Mouse (Mus musculus) midbrain, embryonic 14.5 days (tissue): ENCODE measurements around the gene Actc1. TPM values are rescaled to one million over a fixed set of nuclear protein-coding genes. Genes with fewer than 3 reads are reported as not detected.
A peak's percentile ranks its signal among the peaks of the same experiment; 100 is the strongest.

Experiments used
- ATAC-seq: fragments of 200-750 bp; cut with Nextera tagmentation; 2 replicates; pipeline ENCODE4 v1.8.0; 2017; ENCODE audit warnings: moderate number of reproducible peaks, moderate library complexity; ENCODE audit not compliant: low FRiP score, low TSS enrichment
- DNase-seq: peaks from one replicate; pipeline ENCODE4 v3.0.0-alpha.2; 2015
- H3K27ac ChIP-seq: fragments of 300-500 bp; sonication (generic); replicated peaks from 2 replicates; pipeline ENCODE4 v1.5.1; 2014; ENCODE audit warnings: mild to moderate bottlenecking, low read depth, low read length, moderate library complexity
- H3K27me3 ChIP-seq: fragments of 300-500 bp; sonication (generic); 2 replicates; pipeline ENCODE4 v1.6.1; 2014; ENCODE audit warnings: low read length, control low read depth, mixed read lengths; ENCODE audit not compliant: control insufficient read depth, insufficient read depth
- H3K36me3 ChIP-seq: fragments of 300-500 bp; sonication (generic); 2 replicates; pipeline ENCODE4 v1.6.1; 2014; ENCODE audit warnings: low read length, control low read depth; ENCODE audit not compliant: control insufficient read depth, insufficient read depth
- H3K4me1 ChIP-seq: fragments of 300-500 bp; sonication (generic); 2 replicates; pipeline ENCODE4 v1.6.1; 2014; ENCODE audit warnings: mild to moderate bottlenecking, antibody characterized with exemption, low read length, control low read depth; ENCODE audit not compliant: control insufficient read depth, insufficient read depth
- H3K4me2 ChIP-seq: fragments of 300-500 bp; sonication (generic); 2 replicates; pipeline ENCODE4 v1.6.1; 2014; ENCODE audit warnings: mild to moderate bottlenecking, low read length, moderate library complexity
- H3K4me3 ChIP-seq: fragments of 300-500 bp; sonication (generic); replicated peaks from 2 replicates; pipeline ENCODE4 v1.5.1; 2014; ENCODE audit warnings: low read depth, low read length
- H3K9ac ChIP-seq: fragments of 300-500 bp; sonication (generic); replicated peaks from 2 replicates; pipeline ENCODE4 v1.6.1; 2014; ENCODE audit warnings: mild to moderate bottlenecking, low read length, moderate library complexity
- H3K9me3 ChIP-seq: fragments of 300-500 bp; sonication (generic); 2 replicates; pipeline ENCODE4 v1.6.1; 2016; ENCODE audit warnings: low read length, control low read depth, mixed read lengths; ENCODE audit not compliant: control insufficient read depth
- WGBS: fragments of 180-500 bp; shearing (Covaris S2); extraction: QIAGEN DNeasy Blood & Tissue Kit; methylation state at CpG from one replicate; pipeline ENCODE4 v1.1.7; 2014; 5-methylcytosine and 5-hydroxymethylcytosine counted together
- polyA plus RNA-seq: library from polyadenylated mRNA; unstranded; fragments of >200 nt; fragmentation: Nextera tagmentation; extraction: Ambion mirVana; gene quantifications from 2 replicates; pipeline ENCODE4 v1.2.1, GENCODE M21; 2014

Gene Actc1
- polyA plus RNA-seq, 1 experiment from 2014 or later: 0.89 TPM

DNA sequence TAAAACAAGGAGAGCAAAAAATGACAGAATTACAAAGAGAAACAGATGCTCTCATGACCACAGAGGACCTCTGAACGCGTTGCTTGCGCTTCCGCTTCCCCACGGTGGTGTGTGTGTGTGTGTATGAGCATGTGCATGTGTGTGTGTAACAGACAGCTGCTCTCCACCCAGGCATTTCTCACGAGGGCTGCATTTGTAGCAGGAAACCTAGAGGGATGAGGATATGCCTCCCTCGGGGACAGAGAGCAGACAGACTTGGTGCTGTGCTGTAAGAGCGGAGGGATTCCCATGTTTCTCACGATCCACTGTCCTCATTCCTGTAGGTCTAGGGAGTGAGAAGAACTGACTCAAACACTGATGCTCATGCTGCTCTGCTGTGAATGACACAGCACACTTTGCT lies 40.2 kb upstream of the Actc1 start:
- no peak overlapping the region for H3K4me2 ChIP-seq
- no peak overlapping the region for H3K9ac ChIP-seq
- no peaks in the 10 kb centered on the region for H3K27me3 ChIP-seq
- DNase-seq (peak; percentile 11), ATAC-seq (no peak)
- H3K27ac ChIP-seq: no peak overlapping the region
- no peak overlapping the region for H3K4me3 ChIP-seq
- H3K4me1 ChIP-seq: no peaks in the 10 kb centered on the region
- WGBS: 68% methylated on average over 9 of the region's 9 CpGs
- H3K36me3 ChIP-seq: no peaks in the 10 kb centered on the region
- no peaks in the 10 kb centered on the region for H3K9me3 ChIP-seq

DNA sequence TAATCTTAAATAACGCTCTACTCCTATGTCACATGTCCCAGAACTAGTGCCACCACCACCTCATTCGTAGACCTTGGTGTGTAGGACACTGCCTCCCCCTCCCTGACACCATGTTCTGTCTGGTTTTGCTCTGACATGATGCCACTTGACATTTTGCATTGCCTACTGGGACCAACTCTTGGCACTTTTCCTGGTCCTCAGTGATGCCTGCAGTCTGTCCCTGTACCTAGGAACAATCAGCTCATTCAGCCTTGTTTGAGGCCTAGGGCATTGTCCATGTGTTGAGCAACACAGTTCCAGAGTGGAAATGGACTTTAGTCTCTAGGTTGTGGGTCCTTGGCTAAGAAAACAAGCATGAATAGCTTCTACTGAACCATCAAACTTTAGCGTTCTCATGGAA lies 36.5 kb upstream of the Actc1 start:
- no peaks in the 10 kb centered on the region for H3K9me3 ChIP-seq
- no peak overlapping the region for H3K27ac ChIP-seq
- no peaks in the 10 kb centered on the region for H3K4me1 ChIP-seq
- no peaks in the 10 kb centered on the region for H3K36me3 ChIP-seq
- WGBS: 89% methylated on average over 3 of the region's 3 CpGs
- H3K4me3 ChIP-seq: no peak overlapping the region
- H3K9ac ChIP-seq: no peak overlapping the region
- DNase-seq (no peak), ATAC-seq (no peak)
- H3K4me2 ChIP-seq: no peak overlapping the region
- H3K27me3 ChIP-seq: no peaks in the 10 kb centered on the region

DNA sequence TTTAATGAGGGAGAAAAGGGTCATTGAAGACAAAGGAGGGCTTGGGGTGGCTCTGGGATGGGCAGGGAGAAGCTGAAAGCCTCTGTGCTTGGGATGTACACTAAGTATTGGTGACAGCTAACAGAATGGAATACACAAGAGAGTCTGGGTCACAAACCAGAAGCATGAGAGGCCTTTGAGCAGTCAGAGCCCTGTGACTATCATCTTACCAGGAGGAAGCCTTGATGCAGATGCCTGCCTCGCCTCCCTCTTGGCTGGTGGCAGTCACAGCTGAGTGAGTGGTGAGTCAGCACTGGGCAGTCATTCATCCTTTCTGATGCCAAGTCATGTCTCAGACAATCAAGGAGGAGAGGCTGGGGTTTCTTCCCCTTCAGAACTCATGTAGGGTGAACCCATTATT lies 33.9 kb upstream of the Actc1 start:
- 75% methylated on average over 1 of the region's 1 CpGs for WGBS
- no peaks in the 10 kb centered on the region for H3K4me1 ChIP-seq
- no peak overlapping the region for H3K4me3 ChIP-seq
- no peak overlapping the region for H3K4me2 ChIP-seq
- no peaks in the 10 kb centered on the region for H3K27me3 ChIP-seq
- H3K9me3 ChIP-seq: no peaks in the 10 kb centered on the region
- no peak for DNase-seq
- no peak for ATAC-seq
- H3K36me3 ChIP-seq: no peaks in the 10 kb centered on the region
- no peak overlapping the region for H3K9ac ChIP-seq
- no peak overlapping the region for H3K27ac ChIP-seq

DNA sequence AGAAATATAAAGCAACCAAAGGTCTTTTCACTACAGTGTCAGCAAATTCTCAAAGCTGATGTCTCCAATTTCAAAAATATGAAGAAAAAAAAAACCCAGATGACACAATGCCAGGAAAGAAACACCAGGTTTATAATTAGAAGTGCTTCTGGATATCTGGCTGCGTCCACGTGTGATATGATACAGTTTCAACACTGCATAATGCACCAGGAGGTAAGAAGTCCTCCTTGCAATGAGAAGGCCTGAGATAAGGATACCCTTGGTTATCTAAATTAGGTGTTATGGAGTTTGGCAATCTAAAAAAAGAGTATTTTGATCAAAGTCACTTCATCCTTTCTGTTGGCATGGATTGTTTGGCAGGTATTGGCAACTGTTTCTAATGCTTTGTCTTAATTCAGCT lies 18.5 kb upstream of the Actc1 start:
- WGBS: 92% methylated on average over 2 of the region's 2 CpGs
- ATAC-seq: no peak
- no peaks in the 10 kb centered on the region for H3K4me1 ChIP-seq

DNA sequence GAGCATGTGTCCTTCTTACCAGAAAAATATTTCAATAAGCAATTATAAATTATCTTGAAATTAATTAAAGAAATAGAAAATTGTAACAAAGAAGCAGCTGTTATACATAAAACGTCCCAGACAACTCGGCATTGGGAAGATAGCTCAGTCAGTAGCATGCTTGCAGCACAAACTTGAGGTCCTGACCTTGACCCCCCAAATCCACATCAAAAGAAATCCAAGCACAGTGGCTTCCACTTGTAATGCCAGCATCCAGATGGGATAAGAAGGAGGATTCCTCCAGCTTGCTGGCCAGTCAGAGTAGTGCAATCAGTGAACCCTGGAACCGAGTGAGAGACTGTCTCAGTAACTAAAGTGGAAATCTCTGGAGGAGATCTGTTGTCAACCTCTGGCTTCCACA lies 12.9 kb upstream of the Actc1 start:
- H3K36me3 ChIP-seq: no peaks in the 10 kb centered on the region
- H3K4me2 ChIP-seq: no peak overlapping the region
- H3K4me3 ChIP-seq: no peak overlapping the region
- ATAC-seq (no peak), DNase-seq (no peak)
- no peak overlapping the region for H3K9ac ChIP-seq
- no peak overlapping the region for H3K27ac ChIP-seq
- 80% methylated on average over 3 of the region's 3 CpGs for WGBS
- H3K27me3 ChIP-seq: no peaks in the 10 kb centered on the region
- no peaks in the 10 kb centered on the region for H3K9me3 ChIP-seq
- H3K4me1 ChIP-seq: no peaks in the 10 kb centered on the region

More for the DNA sequence above, 18.5 kb upstream of the Actc1 start:
- no peaks in the 10 kb centered on the region for H3K27me3 ChIP-seq
- H3K4me2 ChIP-seq: no peak overlapping the region
- no peak overlapping the region for H3K9ac ChIP-seq
- no peak overlapping the region for H3K27ac ChIP-seq
- no peaks in the 10 kb centered on the region for H3K36me3 ChIP-seq
- DNase-seq: no peak
- no peak overlapping the region for H3K4me3 ChIP-seq
- H3K9me3 ChIP-seq: no peaks in the 10 kb centered on the region

DNA sequence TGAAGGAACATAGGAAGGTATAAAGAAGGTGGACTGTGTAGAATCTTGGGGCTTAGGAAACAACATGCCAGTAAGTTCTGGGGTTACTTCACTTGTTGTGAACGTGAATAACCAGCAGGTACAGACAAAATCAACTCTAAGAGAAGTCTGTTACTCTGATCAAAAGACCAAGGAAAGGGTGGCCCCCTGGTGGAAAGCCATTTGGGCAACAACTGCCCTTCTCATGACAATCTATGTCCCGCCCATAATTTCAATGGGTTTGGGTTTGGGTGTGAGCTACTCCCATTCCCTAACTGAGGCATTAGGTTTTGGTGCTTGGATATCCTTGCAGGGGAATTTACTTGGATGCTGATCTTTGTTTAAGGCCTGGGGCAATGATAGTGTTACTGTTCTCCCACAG lies 10.7 kb upstream of the Actc1 start:
- no peaks in the 10 kb centered on the region for H3K27me3 ChIP-seq
- H3K36me3 ChIP-seq: no peaks in the 10 kb centered on the region
- no peak overlapping the region for H3K9ac ChIP-seq
- no peak for ATAC-seq
- DNase-seq: no peak
- no peak overlapping the region for H3K4me3 ChIP-seq
- no peak overlapping the region for H3K4me2 ChIP-seq
- no peak overlapping the region for H3K27ac ChIP-seq
- no peaks in the 10 kb centered on the region for H3K9me3 ChIP-seq
- 75% methylated on average over 2 of the region's 2 CpGs for WGBS
- no peaks in the 10 kb centered on the region for H3K4me1 ChIP-seq

DNA sequence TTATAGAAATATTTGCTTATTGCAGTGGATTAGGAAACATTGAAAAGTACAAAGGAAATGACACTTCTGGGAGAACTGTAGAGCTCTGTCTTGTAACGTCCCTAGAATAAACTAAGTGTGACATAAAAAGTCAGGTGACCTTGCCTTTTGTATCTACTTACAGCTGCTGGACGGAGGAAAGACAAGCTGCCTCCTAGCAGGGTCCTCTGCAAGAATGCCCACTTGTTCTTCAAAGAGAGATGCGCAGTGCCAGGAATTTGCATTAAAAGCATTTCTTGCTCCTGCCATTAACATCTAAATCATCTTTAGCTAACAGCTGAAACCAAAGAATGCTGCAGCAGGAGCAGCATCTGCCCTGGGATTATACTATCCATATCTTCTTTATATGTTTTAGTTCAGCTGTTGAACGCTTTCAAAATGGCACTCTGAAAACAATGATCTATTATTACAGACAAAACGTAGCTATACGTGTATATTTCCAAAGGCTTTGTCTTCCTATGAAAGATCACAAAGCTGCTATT lies 6.8 kb upstream of the Actc1 start:
- ATAC-seq: no peak

DNA sequence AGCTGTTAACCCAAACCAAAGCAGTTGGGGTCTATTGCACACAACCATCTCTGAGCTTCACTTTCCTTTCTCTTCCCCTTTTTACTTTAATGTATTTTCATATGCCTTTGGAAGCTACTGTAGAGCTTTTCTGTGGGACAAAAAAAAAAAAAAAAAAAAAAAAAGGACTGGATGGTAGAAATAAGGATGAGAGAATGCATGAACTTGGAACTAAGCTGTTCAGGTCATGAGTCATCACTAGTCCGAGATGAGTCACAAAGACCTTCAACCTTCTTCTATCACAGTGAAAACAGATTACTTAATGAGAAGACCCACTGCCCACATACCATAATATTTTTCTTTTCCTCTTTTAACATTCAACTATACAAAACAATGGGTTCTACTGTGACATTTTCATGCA lies 6.3 kb upstream of the Actc1 start:
- no peak overlapping the region for H3K4me3 ChIP-seq
- H3K9ac ChIP-seq: no peak overlapping the region
- H3K4me1 ChIP-seq: peaks cover 10% of the 10 kb centered on the region; the same call in 1 of the 2 replicates
- H3K27ac ChIP-seq: no peak overlapping the region
- no peak overlapping the region for H3K4me2 ChIP-seq
- no peaks in the 10 kb centered on the region for H3K9me3 ChIP-seq
- DNase-seq: no peak
- no peaks in the 10 kb centered on the region for H3K27me3 ChIP-seq
- WGBS: 61% methylated on average over 1 of the region's 1 CpGs
- no peak for ATAC-seq
- H3K36me3 ChIP-seq: no peaks in the 10 kb centered on the region

More for the DNA sequence above, 6.8 kb upstream of the Actc1 start:
- H3K27ac ChIP-seq: no peak overlapping the region
- DNase-seq: peak; percentile 5
- H3K9ac ChIP-seq: no peak overlapping the region
- H3K4me2 ChIP-seq: no peak overlapping the region
- H3K4me1 ChIP-seq: peaks cover 10% of the 10 kb centered on the region; the same call in 1 of the 2 replicates
- H3K4me3 ChIP-seq: no peak overlapping the region
- H3K27me3 ChIP-seq: no peaks in the 10 kb centered on the region
- H3K9me3 ChIP-seq: no peaks in the 10 kb centered on the region
- 22% methylated on average over 6 of the region's 6 CpGs for WGBS
- H3K36me3 ChIP-seq: no peaks in the 10 kb centered on the region

DNA sequence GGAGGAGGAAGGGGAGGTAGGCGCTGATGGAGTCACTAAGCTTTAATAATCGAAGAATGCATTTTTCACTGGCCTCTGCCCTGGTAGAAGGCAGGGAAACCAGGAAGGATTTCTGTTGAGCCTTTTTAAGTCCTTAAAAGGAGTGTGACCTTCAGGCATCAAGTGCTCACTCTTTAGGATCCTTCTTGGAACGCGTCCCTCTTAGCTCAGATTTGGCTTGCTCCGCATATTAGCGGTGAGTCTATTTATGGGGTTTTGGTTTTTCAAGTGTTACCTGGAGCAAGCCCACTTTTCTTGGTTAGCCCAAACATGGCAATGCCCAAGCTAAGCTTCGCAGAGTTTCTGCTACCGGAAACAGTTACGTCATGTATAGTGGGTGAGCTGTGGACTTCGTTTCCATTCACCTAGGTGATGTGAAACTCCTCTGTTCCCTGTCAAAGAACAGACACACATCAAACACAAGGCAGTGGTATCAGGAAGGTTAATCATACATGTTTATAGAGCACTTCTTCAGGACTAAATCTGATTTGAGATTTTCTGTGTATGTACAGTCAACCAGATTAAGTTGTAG lies 5.0 kb upstream of the Actc1 start:
- H3K9ac ChIP-seq: no peak overlapping the region
- no peak overlapping the region for H3K4me3 ChIP-seq
- WGBS: 94% methylated on average over 10 of the region's 10 CpGs
- H3K4me2 ChIP-seq: no peak overlapping the region
- no peaks in the 10 kb centered on the region for H3K27me3 ChIP-seq
- H3K36me3 ChIP-seq: no peaks in the 10 kb centered on the region
- H3K27ac ChIP-seq: no peak overlapping the region
- H3K9me3 ChIP-seq: no peaks in the 10 kb centered on the region
- no peak for ATAC-seq
- DNase-seq: no peak
- H3K4me1 ChIP-seq: peaks cover 10% of the 10 kb centered on the region; the same call in 1 of the 2 replicates
